Mouse (Mus musculus) liver, embryonic 14.5 days (tissue): ENCODE data around the gene Bud13. TPM values are rescaled to one million over a fixed set of nuclear protein-coding genes. Genes with fewer than 3 reads are reported as not detected.
A peak's percentile ranks its signal among the peaks of the same experiment; 100 is the strongest.
"Not testable (repeated sequence)": the region's sequence is repeated elsewhere in the genome, so short reads cannot be mapped to it uniquely, and the experiment has no call there.

Source experiments
- ATAC-seq: fragments of 200-750 bp; cut with Nextera tagmentation; 2 replicates; pipeline ENCODE4 v1.8.0; 2017; ENCODE audit warnings: moderate number of reproducible peaks, mild to moderate bottlenecking, moderate library complexity; ENCODE audit not compliant: insufficient read depth
- DNase-seq, 3 experiments: peaks; one replicate each; pipeline ENCODE4 v3.0.0-alpha.2; 2012 to 2013; ENCODE audit warnings: low read depth in 3 of 3, low spot score in 3 of 3
- H3K27ac ChIP-seq: fragments of 300-500 bp; sonication (generic); 2 replicates; pipeline ENCODE4 v1.5.1; 2014; ENCODE audit warnings: moderate library complexity, mild to moderate bottlenecking, control low read depth, inconsistent platforms
- H3K27me3 ChIP-seq: fragments of 300-500 bp; sonication (generic); 2 replicates; pipeline ENCODE4 v1.6.1; 2014; ENCODE audit warnings: mild to moderate bottlenecking, low read length, moderate library complexity; ENCODE audit not compliant: control insufficient read depth, insufficient read depth
- H3K36me3 ChIP-seq: fragments of 300-500 bp; sonication (generic); replicated peaks from 2 replicates; pipeline ENCODE4 v1.6.1; 2014; ENCODE audit warnings: low read depth; ENCODE audit not compliant: control insufficient read depth, insufficient read depth
- H3K4me1 ChIP-seq, 2 experiments: fragments of 200-500 bp in 1 of 2; fragments of 300-500 bp in 1 of 2; sonication (generic) in 1 of 2; replicated peaks; 2 replicates each; pipeline ENCODE4 v1.6.1; 2012 to 2014; ENCODE audit warnings: antibody characterized with exemption in 1 of 2, inconsistent platforms in 1 of 2, low read length in 1 of 2; ENCODE audit not compliant: control insufficient read depth in 2 of 2, insufficient read depth in 2 of 2
- H3K4me2 ChIP-seq: fragments of 300-500 bp; sonication (generic); 2 replicates; pipeline ENCODE4 v1.6.1; 2014; ENCODE audit warnings: low read depth, mild to moderate bottlenecking, control low read depth, moderate library complexity
- H3K4me3 ChIP-seq, 2 experiments: fragments of 200-500 bp in 1 of 2; fragments of 300-500 bp in 1 of 2; sonication (generic) in 1 of 2; 2 replicates each; pipeline ENCODE4 v1.5.1; 2012 to 2014; ENCODE audit warnings: low read depth in 2 of 2, low read length in 2 of 2, mild to moderate bottlenecking in 2 of 2, control low read depth in 1 of 2, inconsistent platforms in 1 of 2, moderate library complexity in 1 of 2; ENCODE audit not compliant: insufficient read depth in 1 of 2
- H3K9ac ChIP-seq: fragments of 300-500 bp; sonication (generic); replicated peaks from 2 replicates; pipeline ENCODE4 v1.6.1; 2014; ENCODE audit warnings: mild to moderate bottlenecking, control low read depth, moderate library complexity
- H3K9me3 ChIP-seq: fragments of 300-500 bp; sonication (generic); 2 replicates; pipeline ENCODE4 v1.6.1; 2016; ENCODE audit warnings: low read length, mixed read lengths; ENCODE audit not compliant: control insufficient read depth
- CTCF ChIP-seq: IDR thresholded peaks from 2 replicates; pipeline ENCODE4 v1.5.1; 2016; ENCODE audit warnings: antibody characterized with exemption, low read depth, control low read depth
- EP300 ChIP-seq: IDR thresholded peaks from 2 replicates; pipeline ENCODE4 v1.6.1; 2016; ENCODE audit warnings: antibody characterized with exemption, low read depth
- WGBS: fragments of 180-500 bp; shearing (Covaris S2); extraction: QIAGEN DNeasy Blood & Tissue Kit; methylation state at CpG from one replicate; pipeline ENCODE4 v1.1.7; 2014; ENCODE audit not compliant: insufficient replicate concordance; 5-methylcytosine and 5-hydroxymethylcytosine counted together
- polyA plus RNA-seq, 2 experiments: library from polyadenylated mRNA; depleted of rRNA in 1 of 2; stranded (reverse) in 1 of 2; unstranded in 1 of 2; fragments of >200 nt; fragmentation: Nextera tagmentation in 1 of 2; extraction: Ambion mirVana in 1 of 2; gene quantifications; 2 replicates each; pipeline versions ENCODE4 v1.2.1 to v1.2.3; 2012 to 2014

Bud13 gene
- polyA plus RNA-seq, 2 experiments = 4.5 to 5.5 TPM

- no peak overlapping the region for H3K4me2 ChIP-seq
- 35% methylated on average over 2 of the region's 2 CpGs for WGBS
- ATAC-seq = no peak
Measured at GRCm38 (mm10) chr9:46314921-46315320, 32.1 kb downstream of the Bud13 start.

GRCm38 (mm10) chr9:46315807-46316365 is 33.1 kb downstream of the Bud13 start:
- H3K36me3 ChIP-seq = no peaks in the 10 kb centered on the region
- DNase-seq = no peak
- no peaks in the 10 kb centered on the region for H3K9me3 ChIP-seq
- H3K9ac ChIP-seq = no peak overlapping the region
- WGBS = 61% methylated on average over 11 of the region's 11 CpGs
- H3K4me1 ChIP-seq = no peaks in the 10 kb centered on the region
- ATAC-seq = no peak
- H3K27me3 ChIP-seq = no peaks in the 10 kb centered on the region
- TF ChIP-seq CTCF (no peak), EP300 (no peak)
- no peak overlapping the region for H3K4me3 ChIP-seq
- H3K27ac ChIP-seq = no peak overlapping the region
- no peak overlapping the region for H3K4me2 ChIP-seq

More at GRCm38 (mm10) chr9:46314921-46315320, 32.1 kb downstream of the Bud13 start:
- no peak for TF ChIP-seq CTCF
- no peak for TF ChIP-seq EP300
- no peak overlapping the region for H3K9ac ChIP-seq
- H3K4me3 ChIP-seq = no peak overlapping the region
- no peaks in the 10 kb centered on the region for H3K9me3 ChIP-seq
- no peaks in the 10 kb centered on the region for H3K27me3 ChIP-seq
- H3K36me3 ChIP-seq = no peaks in the 10 kb centered on the region
- DNase-seq = no peak
- H3K27ac ChIP-seq = no peak overlapping the region
- no peaks in the 10 kb centered on the region for H3K4me1 ChIP-seq

GRCm38 (mm10) chr9:46316388-46316787 is 33.6 kb downstream of the Bud13 start:
- Histone ChIP-seq H3K27me3 (no peaks in the 10 kb centered on the region), H3K27ac (no peak overlapping the region), H3K9me3 (no peaks in the 10 kb centered on the region), H3K4me1 (no peaks in the 10 kb centered on the region), H3K9ac (no peak overlapping the region), H3K4me3 (no peak overlapping the region), H3K4me2 (no peak overlapping the region), H3K36me3 (no peaks in the 10 kb centered on the region)
- 45% methylated on average over 5 of the region's 5 CpGs for WGBS
- TF ChIP-seq CTCF = no peak
- no peak for TF ChIP-seq EP300
- no peak for DNase-seq
- ATAC-seq = no peak

- DNase-seq (no peak), ATAC-seq (no peak)
- H3K9ac ChIP-seq = no peak overlapping the region
- H3K9me3 ChIP-seq = no peaks in the 10 kb centered on the region
- H3K36me3 ChIP-seq = no peaks in the 10 kb centered on the region
- H3K4me2 ChIP-seq = no peak overlapping the region
- H3K27me3 ChIP-seq = no peaks in the 10 kb centered on the region
- TF ChIP-seq EP300 (no peak), CTCF (no peak)
- no peak overlapping the region for H3K27ac ChIP-seq
- H3K4me1 ChIP-seq = no peaks in the 10 kb centered on the region
- 48% methylated on average over 8 of the region's 8 CpGs for WGBS
- no peak overlapping the region for H3K4me3 ChIP-seq
Measured at GRCm38 (mm10) chr9:46316909-46317308, 34.1 kb downstream of the Bud13 start.

- no peak overlapping the region for H3K9ac ChIP-seq
- WGBS = 59% methylated on average over 3 of the region's 3 CpGs
- H3K4me1 ChIP-seq = no peaks in the 10 kb centered on the region
- no peak overlapping the region for H3K4me3 ChIP-seq
- TF ChIP-seq EP300 = no peak
- peak; percentile 49 for TF ChIP-seq CTCF
- no peaks in the 10 kb centered on the region for H3K36me3 ChIP-seq
- no peaks in the 10 kb centered on the region for H3K9me3 ChIP-seq
- no peak overlapping the region for H3K4me2 ChIP-seq
- H3K27ac ChIP-seq = no peak overlapping the region
- H3K27me3 ChIP-seq = no peaks in the 10 kb centered on the region
- no peak for DNase-seq
- no peak for ATAC-seq
Measured at GRCm38 (mm10) chr9:46317957-46318356, 35.1 kb downstream of the Bud13 start.

- not testable (repeated sequence) for H3K27ac ChIP-seq, ATAC-seq, H3K36me3 ChIP-seq, H3K9me3 ChIP-seq, H3K4me3 ChIP-seq, H3K27me3 ChIP-seq, H3K4me2 ChIP-seq, DNase-seq, H3K4me1 ChIP-seq, H3K9ac ChIP-seq
- 55% methylated on average over 6 of the region's 6 CpGs for WGBS
Measured at GRCm38 (mm10) chr9:46319886-46320285, 37.1 kb downstream of the Bud13 start, which contains the start of gene 4931429L15Rik. Gene 4931429L15Rik, minus strand, starts transcription at chr9:46319986.
